Mouse (Mus musculus) limb, embryonic 14.5 days (tissue): Measurements from ENCODE around the gene Fndc5. TPM values are rescaled to one million over a fixed set of nuclear protein-coding genes. Genes with fewer than 3 reads are reported as not detected.

Source experiments
- ATAC-seq: fragments of 200-750 bp; cut with Nextera tagmentation; 2 replicates; pipeline ENCODE4 v1.8.0; 2017; ENCODE audit warnings: low read depth, moderate number of reproducible peaks, moderate TSS enrichment; ENCODE audit not compliant: low FRiP score
- DNase-seq: peaks from one replicate; pipeline ENCODE4 v3.0.0-alpha.2; 2015; ENCODE audit warnings: low spot score
- H3K27ac ChIP-seq: fragments of 300-500 bp; sonication (generic); replicated peaks from 2 replicates; pipeline ENCODE4 v1.5.1; 2014; ENCODE audit warnings: low read depth, mild to moderate bottlenecking, low read length, moderate library complexity, mixed read lengths
- H3K27me3 ChIP-seq: fragments of 300-500 bp; sonication (generic); 2 replicates; pipeline ENCODE4 v1.6.1; 2014; ENCODE audit warnings: low read length, mixed read lengths; ENCODE audit not compliant: control insufficient read depth, insufficient read depth
- H3K36me3 ChIP-seq: fragments of 300-500 bp; sonication (generic); 2 replicates; pipeline ENCODE4 v1.6.1; 2014; ENCODE audit warnings: mild to moderate bottlenecking, low read length, moderate library complexity, mixed read lengths; ENCODE audit not compliant: control insufficient read depth, insufficient read depth
- H3K4me1 ChIP-seq: fragments of 300-500 bp; sonication (generic); 2 replicates; pipeline ENCODE4 v1.6.1; 2014; ENCODE audit warnings: antibody characterized with exemption, low read length, mixed read lengths; ENCODE audit not compliant: control insufficient read depth, insufficient read depth
- H3K4me2 ChIP-seq: fragments of 300-500 bp; sonication (generic); replicated peaks from 2 replicates; pipeline ENCODE4 v1.6.1; 2014; ENCODE audit warnings: low read depth, mild to moderate bottlenecking, low read length, moderate library complexity; ENCODE audit not compliant: severe bottlenecking
- H3K4me3 ChIP-seq: fragments of 300-500 bp; sonication (generic); replicated peaks from 2 replicates; pipeline ENCODE4 v1.5.1; 2014; ENCODE audit warnings: low read length
- H3K9ac ChIP-seq: fragments of 300-500 bp; sonication (generic); 2 replicates; pipeline ENCODE4 v1.6.1; 2014; ENCODE audit warnings: mild to moderate bottlenecking, low read depth, low read length, moderate library complexity; ENCODE audit not compliant: severe bottlenecking
- H3K9me3 ChIP-seq: fragments of 300-500 bp; sonication (generic); 2 replicates; pipeline ENCODE4 v1.6.1; 2016; ENCODE audit warnings: low read length; ENCODE audit not compliant: control insufficient read depth
- POLR2A ChIP-seq: fragments of 200-500 bp; IDR thresholded peaks from 2 replicates; pipeline ENCODE4 v1.8.0; 2012; ENCODE audit warnings: inconsistent platforms, mild to moderate bottlenecking, moderate library complexity, borderline replicate concordance; ENCODE audit not compliant: insufficient read depth, insufficient read length; ENCODE audit errors: extremely low read depth
- WGBS: fragments of 180-500 bp; shearing (Covaris S2); extraction: QIAGEN DNeasy Blood & Tissue Kit; methylation state at CpG from one replicate; pipeline ENCODE4 v1.1.7; 2014; 5-methylcytosine and 5-hydroxymethylcytosine counted together
- polyA plus RNA-seq, 2 experiments: library from polyadenylated mRNA; depleted of rRNA in 1 of 2; stranded (reverse) in 1 of 2; unstranded in 1 of 2; fragments of >200 nt; fragmentation: Nextera tagmentation in 1 of 2; extraction: Ambion mirVana in 1 of 2; gene quantifications; 2 replicates each; pipeline versions ENCODE4 v1.2.1 to v1.2.3; 2012 to 2014

The Fndc5 gene
- polyA plus RNA-seq, 2 experiments: 31.0 to 32.8 TPM

DNA sequence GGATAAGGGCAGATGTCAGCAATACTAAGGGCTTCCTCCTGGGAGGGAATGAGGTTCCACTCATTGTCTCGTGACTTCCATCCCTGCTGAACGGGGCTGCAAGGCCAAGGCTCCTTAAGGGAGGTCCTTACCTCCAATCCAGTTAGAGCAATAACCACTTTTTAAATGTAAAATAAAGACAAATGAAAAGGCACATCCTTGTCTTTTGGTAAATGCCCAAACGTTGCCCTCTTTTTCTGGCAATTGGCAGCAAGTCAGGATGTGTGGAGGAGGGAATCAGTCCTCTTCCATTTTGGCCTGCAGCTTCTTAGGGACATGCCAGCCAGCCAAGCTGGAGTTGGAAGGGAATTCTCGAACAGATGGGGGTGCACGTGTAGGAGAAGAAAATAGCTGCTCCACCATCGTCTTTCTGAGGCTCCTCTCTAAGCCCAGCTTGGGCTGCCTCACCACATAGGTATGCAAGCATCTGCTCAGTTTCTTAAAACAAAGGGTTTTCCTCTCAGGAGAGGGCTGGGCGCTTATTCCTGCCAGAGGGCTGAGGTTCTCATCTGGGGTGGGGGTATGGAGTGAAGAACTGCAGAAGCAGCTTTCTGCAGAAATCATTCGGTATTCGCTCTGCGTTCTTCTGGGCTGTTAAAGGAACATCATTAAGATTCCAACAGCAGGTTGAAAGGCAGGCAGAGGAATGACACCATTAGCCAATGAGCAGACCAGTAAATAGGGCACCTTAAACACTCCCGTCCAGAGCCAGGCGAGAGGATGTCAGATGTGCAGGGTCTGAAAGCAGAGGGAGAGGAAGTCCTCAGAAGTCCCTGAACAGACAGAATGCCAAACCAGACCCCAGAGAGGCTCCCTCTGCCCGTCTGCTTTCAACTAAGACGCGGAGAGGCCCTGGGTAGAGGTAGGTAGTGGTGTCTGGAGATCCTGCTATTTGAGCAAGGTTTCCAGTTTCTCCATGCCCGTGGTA, 7.9 kb downstream of the Fndc5 start:
- 39% methylated on average over 16 of the region's 16 CpGs for WGBS
- H3K27me3 ChIP-seq: no peaks in the 10 kb centered on the region
- peaks cover 12% of the 10 kb centered on the region; the same call in 1 of the 2 replicates for H3K4me1 ChIP-seq
- ATAC-seq (peak; percentile 80), DNase-seq (peak; percentile 68)
- H3K9me3 ChIP-seq: no peaks in the 10 kb centered on the region
- no peak overlapping the region for H3K4me3 ChIP-seq
- peak overlapping the region; percentile 72 for H3K27ac ChIP-seq
- TF ChIP-seq POLR2A: no peak
- H3K9ac ChIP-seq: no peak overlapping the region
- no peak overlapping the region for H3K4me2 ChIP-seq
- H3K36me3 ChIP-seq: peaks cover 29% of the 10 kb centered on the region

- Histone ChIP-seq H3K27me3 (no peaks in the 10 kb centered on the region), H3K4me1 (peaks cover 12% of the 10 kb centered on the region; the same call in 1 of the 2 replicates), H3K27ac (peak overlapping the region; percentile 45), H3K9me3 (no peaks in the 10 kb centered on the region), H3K9ac (no peak overlapping the region), H3K4me3 (no peak overlapping the region), H3K4me2 (no peak overlapping the region), H3K36me3 (peaks cover 33% of the 10 kb centered on the region)
- WGBS: 65% methylated on average over 4 of the region's 4 CpGs
- no peak for DNase-seq
- TF ChIP-seq POLR2A: no peak
- ATAC-seq: no peak
Observed at GRCm38 (mm10) chr4:129145411-129145810, 8.6 kb downstream of the Fndc5 start.

- H3K9me3 ChIP-seq: no peaks in the 10 kb centered on the region
- no peaks in the 10 kb centered on the region for H3K27me3 ChIP-seq
- ATAC-seq (peak; percentile 27; the same call in 1 of the 2 replicates), DNase-seq (no peak)
- no peak for TF ChIP-seq POLR2A
- no peak overlapping the region for H3K4me3 ChIP-seq
- no peak overlapping the region for H3K9ac ChIP-seq
- H3K4me1 ChIP-seq: peaks cover 12% of the 10 kb centered on the region; the same call in 1 of the 2 replicates
- peaks cover 38% of the 10 kb centered on the region for H3K36me3 ChIP-seq
- H3K4me2 ChIP-seq: no peak overlapping the region
- 82% methylated on average over 4 of the region's 4 CpGs for WGBS
- 0 out of 2 replicates have a peak overlapping the region, but pooled peaks have one; percentile 45 for H3K27ac ChIP-seq
Observed at GRCm38 (mm10) chr4:129145943-129146342, 9.1 kb downstream of the Fndc5 start.

GRCm38 (mm10) chr4:129146392-129146791, 9.6 kb downstream of the Fndc5 start:
- ATAC-seq: no peak
- Histone ChIP-seq H3K4me3 (no peak overlapping the region), H3K9ac (no peak overlapping the region), H3K27me3 (no peaks in the 10 kb centered on the region), H3K9me3 (no peaks in the 10 kb centered on the region), H3K36me3 (peaks cover 43% of the 10 kb centered on the region), H3K4me1 (peaks cover 12% of the 10 kb centered on the region; the same call in 1 of the 2 replicates), H3K4me2 (no peak overlapping the region), H3K27ac (no peak overlapping the region)
- TF ChIP-seq POLR2A: no peak
- 65% methylated on average over 2 of the region's 2 CpGs for WGBS
- DNase-seq: no peak

- WGBS: 89% methylated on average over 13 of the region's 13 CpGs
- H3K4me1 ChIP-seq: peaks cover 6% of the 10 kb centered on the region; the same call in 1 of the 2 replicates
- no peak overlapping the region for H3K4me2 ChIP-seq
- peaks cover 50% of the 10 kb centered on the region for H3K36me3 ChIP-seq
- no peak for ATAC-seq
- no peak for DNase-seq
- no peak for TF ChIP-seq POLR2A
- H3K27me3 ChIP-seq: no peaks in the 10 kb centered on the region
- H3K9me3 ChIP-seq: no peaks in the 10 kb centered on the region
- H3K4me3 ChIP-seq: no peak overlapping the region
- no peak overlapping the region for H3K9ac ChIP-seq
- no peak overlapping the region for H3K27ac ChIP-seq
Observed at GRCm38 (mm10) chr4:129147552-129148103, 10.8 kb downstream of the Fndc5 start.
